Mouse (Mus musculus) kidney, postnatal 0 days (tissue): ENCODE results near the gene Barhl1. TPM values are rescaled to one million over a fixed set of nuclear protein-coding genes. Genes with fewer than 3 reads are reported as not detected.

Experiments
- ATAC-seq: fragments of 200-750 bp; cut with Nextera tagmentation; replicated peaks from 2 replicates; pipeline ENCODE4 v1.8.0; 2017; ENCODE audit warnings: low read depth, moderate number of reproducible peaks, moderate TSS enrichment, moderate library complexity; ENCODE audit not compliant: low FRiP score
- DNase-seq: peaks from one replicate; pipeline ENCODE4 v3.0.0-alpha.2; 2016; ENCODE audit warnings: low spot score
- H3K27ac ChIP-seq: fragments of 300-500 bp; sonication (generic); 2 replicates; pipeline ENCODE4 v1.5.1; 2014; ENCODE audit warnings: mild to moderate bottlenecking
- H3K27me3 ChIP-seq: fragments of 300-500 bp; sonication (generic); 2 replicates; pipeline ENCODE4 v1.6.1; 2014; ENCODE audit warnings: low read length, mixed read lengths; ENCODE audit not compliant: insufficient read depth
- H3K36me3 ChIP-seq: fragments of 300-500 bp; sonication (generic); 2 replicates; pipeline ENCODE4 v1.6.1; 2014; ENCODE audit warnings: low read length, mixed read lengths; ENCODE audit not compliant: insufficient read depth
- H3K4me1 ChIP-seq: fragments of 300-500 bp; sonication (generic); replicated peaks from 2 replicates; pipeline ENCODE4 v1.6.1; 2014; ENCODE audit warnings: antibody characterized with exemption, low read length, mixed read lengths; ENCODE audit not compliant: insufficient read depth
- H3K4me2 ChIP-seq: fragments of 300-500 bp; sonication (generic); 2 replicates; pipeline ENCODE4 v1.6.1; 2014; ENCODE audit warnings: mild to moderate bottlenecking, low read length, moderate library complexity, mixed read lengths
- H3K4me3 ChIP-seq: fragments of 300-500 bp; sonication (generic); replicated peaks from 2 replicates; pipeline ENCODE4 v1.5.1; 2014; ENCODE audit warnings: low read depth, low read length
- H3K9ac ChIP-seq: fragments of 300-500 bp; sonication (generic); 2 replicates; pipeline ENCODE4 v1.6.1; 2014; ENCODE audit warnings: low read depth, low read length
- H3K9me3 ChIP-seq: fragments of 300-500 bp; sonication (generic); replicated peaks from 2 replicates; pipeline ENCODE4 v1.6.1; 2016; ENCODE audit warnings: low read length, inconsistent platforms, mixed read lengths
- CTCF ChIP-seq: IDR thresholded peaks from 2 replicates; pipeline ENCODE4 v1.5.1; 2016; ENCODE audit warnings: antibody characterized with exemption, low read depth, mild to moderate bottlenecking, moderate library complexity
- WGBS: fragments of 180-500 bp; shearing (Covaris S2); extraction: QIAGEN DNeasy Blood & Tissue Kit; methylation state at CpG from one replicate; pipeline ENCODE4 v1.1.7; 2014; 5-methylcytosine and 5-hydroxymethylcytosine counted together
- polyA plus RNA-seq: library from polyadenylated mRNA; unstranded; fragments of >200 nt; fragmentation: Nextera tagmentation; extraction: Ambion mirVana; gene quantifications from 2 replicates; pipeline ENCODE4 v1.2.1, GENCODE M21; 2015

The Barhl1 gene
- polyA plus RNA-seq, 1 experiment from 2014 or later = not detected

DNA sequence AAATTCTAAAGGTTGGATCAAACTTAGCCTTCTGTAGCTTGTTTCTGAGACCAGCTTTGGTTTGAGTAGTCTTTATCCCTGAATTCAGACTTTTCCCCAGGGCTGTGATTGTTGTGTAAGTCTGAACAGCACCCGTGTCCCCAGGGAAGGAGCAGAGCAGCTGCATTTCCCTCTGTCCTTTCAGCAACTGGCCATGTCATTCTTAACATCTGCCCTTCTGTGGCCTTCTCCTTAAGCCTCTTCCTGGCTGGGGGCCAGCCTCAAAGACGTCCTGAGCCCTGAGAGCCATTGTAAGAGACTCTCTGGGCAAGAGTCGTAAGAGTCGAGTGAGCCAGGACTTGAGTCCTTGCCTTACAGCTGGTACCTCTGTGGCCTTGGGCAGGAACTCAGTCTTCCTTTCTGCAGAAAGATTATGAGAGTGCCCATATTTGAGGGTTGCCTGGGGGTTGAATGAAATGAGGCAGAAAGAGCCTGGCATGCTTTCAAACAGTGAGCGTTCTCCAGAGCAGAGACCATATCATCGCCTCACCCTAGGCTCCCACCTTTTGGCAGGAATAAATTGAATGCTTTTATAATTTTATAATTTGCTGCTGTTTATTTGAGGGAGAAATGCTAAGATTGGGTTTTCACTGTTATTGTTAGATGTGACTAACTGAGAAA, 33.5 kb downstream of the Barhl1 start:
- Histone ChIP-seq H3K36me3 (peaks cover 25% of the 10 kb centered on the region; the same call in 1 of the 2 replicates), H3K27me3 (no peaks in the 10 kb centered on the region), H3K4me2 (no peak overlapping the region), H3K9me3 (no peaks in the 10 kb centered on the region), H3K9ac (no peak overlapping the region), H3K27ac (no peak overlapping the region), H3K4me3 (no peak overlapping the region), H3K4me1 (no peaks in the 10 kb centered on the region)
- no peak for DNase-seq
- 70% methylated on average over 6 of the region's 6 CpGs for WGBS
- ATAC-seq = no peak
- no peak for TF ChIP-seq CTCF

DNA sequence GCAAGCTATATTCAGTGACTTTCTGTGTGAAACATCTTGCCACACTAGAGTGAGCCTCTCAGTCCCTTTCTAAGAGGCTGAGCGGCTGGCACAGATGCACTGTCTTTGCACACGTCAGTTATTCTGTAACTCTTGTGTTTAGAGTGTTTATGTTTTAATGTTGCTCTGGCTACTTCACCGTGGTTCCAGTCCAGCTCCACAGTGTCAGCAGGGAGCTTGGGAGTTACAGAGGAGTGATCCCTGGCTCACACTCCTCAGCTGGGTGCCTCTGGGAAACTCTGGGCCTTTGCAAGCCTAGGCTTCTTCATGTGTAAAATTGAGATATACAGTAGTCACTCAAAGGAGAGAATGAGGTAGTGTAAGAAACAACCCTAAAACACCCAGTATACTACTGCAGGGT, 34.4 kb downstream of the Barhl1 start:
- ATAC-seq = no peak

DNA sequence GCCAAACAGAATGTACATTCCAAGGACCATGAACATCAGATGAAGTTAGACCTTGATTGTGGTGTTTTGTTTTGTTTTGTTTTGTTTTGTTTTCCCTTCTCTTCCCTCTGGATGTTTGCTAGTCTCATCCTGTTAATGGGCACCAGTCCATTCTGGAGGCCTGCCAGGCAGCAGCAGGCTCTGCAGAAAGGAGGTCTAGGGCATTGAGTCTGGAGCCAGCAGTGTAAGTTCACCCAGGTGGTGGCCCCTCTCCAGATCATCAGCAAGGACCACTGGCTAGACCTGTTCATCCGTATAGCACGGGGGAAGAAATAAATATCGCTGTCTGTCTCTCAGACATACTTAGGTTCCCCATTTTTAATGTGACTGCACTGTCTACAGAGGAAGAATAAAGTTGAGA, 35.2 kb downstream of the Barhl1 start:
- Histone ChIP-seq H3K27ac (no peak overlapping the region), H3K27me3 (no peaks in the 10 kb centered on the region), H3K4me3 (no peak overlapping the region), H3K9me3 (no peaks in the 10 kb centered on the region), H3K9ac (no peak overlapping the region), H3K4me2 (no peak overlapping the region), H3K36me3 (peaks cover 37% of the 10 kb centered on the region), H3K4me1 (no peaks in the 10 kb centered on the region)
- TF ChIP-seq CTCF = no peak
- no peak for ATAC-seq
- 87% methylated on average over 3 of the region's 3 CpGs for WGBS
- no peak for DNase-seq

More for the DNA sequence above, 34.4 kb downstream of the Barhl1 start:
- H3K36me3 ChIP-seq = peaks cover 33% of the 10 kb centered on the region
- no peak for TF ChIP-seq CTCF
- no peaks in the 10 kb centered on the region for H3K27me3 ChIP-seq
- no peak overlapping the region for H3K4me2 ChIP-seq
- WGBS = 84% methylated on average over 3 of the region's 3 CpGs
- H3K9me3 ChIP-seq = no peaks in the 10 kb centered on the region
- H3K27ac ChIP-seq = no peak overlapping the region
- no peak for DNase-seq
- no peak overlapping the region for H3K9ac ChIP-seq
- H3K4me1 ChIP-seq = no peaks in the 10 kb centered on the region
- H3K4me3 ChIP-seq = no peak overlapping the region

DNA sequence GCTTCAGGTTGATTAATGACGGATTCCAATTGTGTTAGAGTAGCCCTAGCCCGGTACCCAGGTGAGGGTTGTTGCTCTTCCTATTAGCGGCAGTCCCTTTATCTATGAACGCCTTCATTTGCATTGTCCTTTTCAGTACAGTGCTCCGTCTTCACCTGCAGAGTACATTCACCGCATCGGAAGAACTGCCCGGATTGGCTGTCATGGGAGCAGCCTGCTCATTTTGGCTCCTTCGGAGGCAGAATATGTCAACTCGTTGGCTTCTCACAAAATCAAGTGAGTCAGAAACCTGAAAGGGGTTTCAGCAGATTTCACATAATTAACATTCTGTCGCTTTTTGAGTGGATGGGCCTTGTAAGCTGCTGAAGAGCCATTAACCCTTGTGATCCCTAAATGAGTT, 40.9 kb downstream of the Barhl1 start:
- DNase-seq (no peak), ATAC-seq (no peak)
- WGBS = 91% methylated on average over 11 of the region's 11 CpGs
- Histone ChIP-seq H3K9me3 (no peaks in the 10 kb centered on the region), H3K4me1 (no peaks in the 10 kb centered on the region), H3K27me3 (no peaks in the 10 kb centered on the region), H3K27ac (no peak overlapping the region), H3K36me3 (peaks cover 39% of the 10 kb centered on the region), H3K9ac (no peak overlapping the region), H3K4me2 (no peak overlapping the region), H3K4me3 (no peak overlapping the region)
- TF ChIP-seq CTCF = no peak

DNA sequence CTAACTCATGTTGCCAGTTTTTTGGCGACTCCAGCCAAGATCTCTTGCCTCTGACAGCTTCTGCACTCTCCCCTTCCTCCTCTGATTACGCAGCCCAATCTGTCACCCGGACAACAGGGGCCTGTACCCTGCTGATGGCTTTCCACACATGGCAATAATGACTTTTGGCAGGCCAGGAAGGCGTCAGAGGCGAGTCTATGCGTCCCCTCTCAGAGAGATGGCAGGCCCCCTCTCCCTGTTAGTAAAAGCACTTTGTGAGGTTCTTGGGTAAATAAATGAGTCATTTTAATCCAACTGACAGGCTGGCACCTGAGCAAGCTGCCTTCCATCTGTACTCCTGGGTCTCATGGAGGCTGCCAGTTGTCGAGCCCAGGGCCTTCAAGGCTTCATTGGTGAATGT, 49.0 kb downstream of the Barhl1 start:
- Histone ChIP-seq H3K9ac (no peak overlapping the region), H3K4me2 (no peak overlapping the region), H3K4me3 (no peak overlapping the region), H3K27ac (no peak overlapping the region), H3K9me3 (no peaks in the 10 kb centered on the region), H3K4me1 (no peaks in the 10 kb centered on the region), H3K36me3 (peaks cover 22% of the 10 kb centered on the region), H3K27me3 (no peaks in the 10 kb centered on the region)
- no peak for ATAC-seq
- no peak for TF ChIP-seq CTCF
- DNase-seq = no peak
- WGBS = 55% methylated on average over 7 of the region's 7 CpGs

DNA sequence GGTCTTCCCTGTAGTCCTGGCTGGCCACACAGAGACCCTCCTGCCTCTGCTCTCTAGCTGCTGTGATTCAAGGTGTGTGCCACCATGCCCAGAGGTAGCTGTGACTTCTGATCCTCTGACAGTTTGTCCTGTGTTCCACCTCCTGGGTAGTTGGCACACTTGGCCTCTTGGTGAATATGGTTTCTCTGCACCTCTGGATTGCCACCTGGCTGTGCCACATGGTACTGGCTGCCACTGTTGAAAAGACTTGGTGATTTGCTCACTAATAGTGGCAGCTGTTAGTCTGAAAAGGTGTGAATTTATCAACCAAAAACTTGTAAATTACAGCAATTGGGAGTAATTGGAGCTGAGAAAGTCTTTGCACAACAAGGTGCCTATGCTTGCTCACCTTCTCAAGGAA, 52.6 kb downstream of the Barhl1 start:
- Histone ChIP-seq H3K27me3 (no peaks in the 10 kb centered on the region), H3K4me2 (no peak overlapping the region), H3K4me1 (no peaks in the 10 kb centered on the region), H3K9me3 (no peaks in the 10 kb centered on the region), H3K4me3 (no peak overlapping the region), H3K9ac (no peak overlapping the region), H3K27ac (no peak overlapping the region), H3K36me3 (peaks cover 41% of the 10 kb centered on the region)
- ATAC-seq (no peak), DNase-seq (no peak)
- peak; percentile 46; the same call in 1 of the 2 replicates for TF ChIP-seq CTCF
